Mouse (Mus musculus) heart, embryonic 11.5 days (tissue): ENCODE data around the gene Rai1. TPM values are rescaled to one million over a fixed set of nuclear protein-coding genes. Genes with fewer than 3 reads are reported as not detected.

ENCODE experiments used
- ATAC-seq: fragments of 200-750 bp; cut with Nextera tagmentation; replicated peaks from 2 replicates; pipeline ENCODE4 v1.8.0; 2017; ENCODE audit warnings: moderate library complexity; ENCODE audit not compliant: insufficient number of reproducible peaks, low FRiP score, low TSS enrichment
- H3K27ac ChIP-seq: fragments of 300-500 bp; sonication (generic); 2 replicates; pipeline ENCODE4 v1.5.1; 2014; ENCODE audit warnings: mild to moderate bottlenecking, low read depth, low read length
- H3K27me3 ChIP-seq: fragments of 300-500 bp; sonication (generic); 2 replicates; pipeline ENCODE4 v1.6.1; 2014; ENCODE audit warnings: mild to moderate bottlenecking, low read length, mixed read lengths; ENCODE audit not compliant: control insufficient read depth, insufficient read depth
- H3K36me3 ChIP-seq: fragments of 300-500 bp; sonication (generic); 2 replicates; pipeline ENCODE4 v1.6.1; 2014; ENCODE audit warnings: mild to moderate bottlenecking, low read length, moderate library complexity, mixed read lengths; ENCODE audit not compliant: control insufficient read depth, insufficient read depth
- H3K4me1 ChIP-seq: fragments of 300-500 bp; sonication (generic); 2 replicates; pipeline ENCODE4 v1.6.1; 2014; ENCODE audit warnings: low read length; ENCODE audit not compliant: control insufficient read depth, insufficient read depth
- H3K4me2 ChIP-seq: fragments of 300-500 bp; sonication (generic); 2 replicates; pipeline ENCODE4 v1.6.1; 2014; ENCODE audit warnings: mild to moderate bottlenecking, moderate library complexity
- H3K4me3 ChIP-seq: fragments of 300-500 bp; sonication (generic); 2 replicates; pipeline ENCODE4 v1.5.1; 2014; ENCODE audit warnings: low read depth, low read length
- H3K9ac ChIP-seq: fragments of 300-500 bp; sonication (generic); 2 replicates; pipeline ENCODE4 v1.6.1; 2014; ENCODE audit warnings: mild to moderate bottlenecking, low read depth, low read length, moderate library complexity
- H3K9me3 ChIP-seq: fragments of 300-500 bp; sonication (generic); replicated peaks from 2 replicates; pipeline ENCODE4 v1.6.1; 2016; ENCODE audit warnings: low read length; ENCODE audit not compliant: control insufficient read depth
- WGBS: fragments of 180-500 bp; shearing (Covaris S2); extraction: QIAGEN DNeasy Blood & Tissue Kit; methylation state at CpG from one replicate; pipeline ENCODE4 v1.1.7; 2014; ENCODE audit not compliant: insufficient replicate concordance; 5-methylcytosine and 5-hydroxymethylcytosine counted together
- polyA plus RNA-seq: library from polyadenylated mRNA; unstranded; fragments of >200 nt; fragmentation: Nextera tagmentation; extraction: Ambion mirVana; gene quantifications from 2 replicates; pipeline ENCODE4 v1.2.1, GENCODE M21; 2014

The Rai1 gene
- polyA plus RNA-seq, 1 experiment from 2014 or later: 24.4 TPM

DNA sequence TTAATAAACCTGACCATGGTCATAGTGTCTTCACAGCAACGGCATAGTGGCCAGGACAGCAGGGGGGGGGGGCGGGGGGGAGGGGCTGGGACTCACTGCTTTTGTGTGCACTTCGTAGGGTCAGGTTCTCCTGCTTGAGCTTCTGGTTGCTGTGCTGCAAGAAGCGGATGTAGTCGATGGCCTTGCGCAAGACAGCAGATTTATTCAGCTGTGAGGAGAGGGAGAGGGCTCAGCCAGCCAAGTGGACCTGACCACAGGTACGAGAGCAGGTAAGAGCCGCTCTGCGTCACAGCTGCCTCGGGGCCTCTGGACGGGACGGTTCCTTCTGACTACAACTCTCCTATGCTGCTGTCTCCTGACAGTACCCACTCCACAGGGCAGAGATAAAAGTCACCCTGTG, 100.2 kb downstream of the Rai1 start:
- H3K9ac ChIP-seq: no peak overlapping the region
- no peaks in the 10 kb centered on the region for H3K27me3 ChIP-seq

DNA sequence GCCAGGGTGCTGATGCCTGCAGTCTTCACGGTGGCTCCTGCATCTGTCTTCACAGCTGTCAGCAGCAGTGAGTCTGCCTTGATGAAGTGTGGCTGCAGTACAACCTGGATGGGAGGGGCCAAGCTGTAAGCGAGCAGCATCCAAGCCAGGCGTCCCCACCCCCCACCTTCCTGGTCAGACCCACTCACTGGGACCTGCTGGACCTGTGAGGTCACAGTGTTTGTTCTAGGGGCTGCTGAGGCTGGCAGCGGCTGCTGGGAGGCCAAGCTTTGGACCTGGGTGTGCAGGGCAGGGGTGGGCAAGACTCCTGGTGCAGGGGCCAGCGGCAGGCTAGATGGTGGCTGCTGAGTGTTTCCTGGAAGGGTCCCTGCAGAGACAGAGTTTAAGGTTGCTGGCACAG, 101.4 kb downstream of the Rai1 start:
- no peak overlapping the region for H3K27ac ChIP-seq
- no peaks in the 10 kb centered on the region for H3K9me3 ChIP-seq
- no peak overlapping the region for H3K4me2 ChIP-seq
- H3K4me3 ChIP-seq: no peak overlapping the region
- ATAC-seq: no peak
- peaks cover 53% of the 10 kb centered on the region for H3K4me1 ChIP-seq
- H3K9ac ChIP-seq: no peak overlapping the region
- H3K27me3 ChIP-seq: no peaks in the 10 kb centered on the region
- 48% methylated on average over 5 of the region's 5 CpGs for WGBS
- H3K36me3 ChIP-seq: peaks cover 48% of the 10 kb centered on the region

More for the DNA sequence above, 100.2 kb downstream of the Rai1 start:
- H3K27ac ChIP-seq: no peak overlapping the region
- no peak overlapping the region for H3K4me2 ChIP-seq
- WGBS: 84% methylated on average over 12 of the region's 12 CpGs
- H3K4me3 ChIP-seq: no peak overlapping the region
- H3K4me1 ChIP-seq: peaks cover 43% of the 10 kb centered on the region
- no peak for ATAC-seq
- no peaks in the 10 kb centered on the region for H3K9me3 ChIP-seq
- H3K36me3 ChIP-seq: peaks cover 56% of the 10 kb centered on the region

DNA sequence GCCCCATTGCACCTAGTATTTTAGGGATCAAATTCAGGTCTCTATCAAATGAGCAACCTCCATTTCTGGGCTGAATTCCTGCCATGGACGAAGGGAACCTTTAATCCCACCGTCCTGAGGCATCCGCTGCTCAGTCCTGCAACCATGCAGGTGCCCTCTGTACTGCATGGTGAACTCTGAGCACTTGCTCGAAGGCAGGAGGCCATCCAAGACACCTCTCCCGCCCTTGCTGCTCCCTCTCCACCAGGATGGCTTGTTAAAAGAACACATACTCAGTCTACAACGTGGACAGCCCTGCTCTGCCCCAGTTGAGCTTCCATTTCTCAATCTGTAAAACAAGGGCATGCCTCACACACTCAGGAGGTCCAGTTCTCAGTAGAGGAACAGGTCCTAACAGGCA, 103.4 kb downstream of the Rai1 start:
- Histone ChIP-seq H3K9me3 (no peaks in the 10 kb centered on the region), H3K4me3 (peak overlapping the region; percentile 47; the same call in 1 of the 2 replicates), H3K9ac (peak overlapping the region; percentile 70; the same call in 1 of the 2 replicates), H3K27me3 (no peaks in the 10 kb centered on the region), H3K4me1 (peaks cover 70% of the 10 kb centered on the region), H3K27ac (0 out of 2 replicates have a peak overlapping the region, but pooled peaks have one; percentile 65), H3K36me3 (peaks cover 32% of the 10 kb centered on the region), H3K4me2 (peak overlapping the region; percentile 94)
- whole genome bisulfite sequencing: 61% methylated on average over 6 of the region's 6 CpGs
- ATAC-seq: no peak

DNA sequence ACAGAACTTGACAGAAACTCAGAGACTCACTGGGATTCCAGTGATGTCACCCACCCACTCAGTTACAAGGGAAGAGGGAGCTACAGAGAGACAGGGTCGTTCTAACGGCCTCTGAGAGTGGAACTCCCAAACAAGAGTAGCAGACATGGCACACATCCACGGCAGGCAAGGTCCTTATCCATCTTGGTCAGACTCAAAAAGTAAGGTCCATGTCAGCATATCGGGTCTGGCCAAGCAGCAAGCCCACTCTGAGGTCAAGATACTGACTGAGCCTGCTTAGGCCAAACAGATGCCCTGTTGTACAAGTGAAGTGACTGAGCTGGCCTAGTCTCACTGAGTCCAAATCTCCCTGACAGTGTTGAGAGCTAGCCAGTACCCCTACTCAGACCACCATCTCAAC, 103.9 kb downstream of the Rai1 start:
- peaks cover 27% of the 10 kb centered on the region for H3K36me3 ChIP-seq
- peak overlapping the region; percentile 47; the same call in 1 of the 2 replicates for H3K4me3 ChIP-seq
- H3K4me1 ChIP-seq: peaks cover 74% of the 10 kb centered on the region
- peak overlapping the region; percentile 65 for H3K27ac ChIP-seq
- peak overlapping the region; percentile 94 for H3K4me2 ChIP-seq
- WGBS: 53% methylated on average over 4 of the region's 4 CpGs
- no peaks in the 10 kb centered on the region for H3K9me3 ChIP-seq
- no peak for ATAC-seq
- H3K27me3 ChIP-seq: no peaks in the 10 kb centered on the region
- H3K9ac ChIP-seq: peak overlapping the region; percentile 70

DNA sequence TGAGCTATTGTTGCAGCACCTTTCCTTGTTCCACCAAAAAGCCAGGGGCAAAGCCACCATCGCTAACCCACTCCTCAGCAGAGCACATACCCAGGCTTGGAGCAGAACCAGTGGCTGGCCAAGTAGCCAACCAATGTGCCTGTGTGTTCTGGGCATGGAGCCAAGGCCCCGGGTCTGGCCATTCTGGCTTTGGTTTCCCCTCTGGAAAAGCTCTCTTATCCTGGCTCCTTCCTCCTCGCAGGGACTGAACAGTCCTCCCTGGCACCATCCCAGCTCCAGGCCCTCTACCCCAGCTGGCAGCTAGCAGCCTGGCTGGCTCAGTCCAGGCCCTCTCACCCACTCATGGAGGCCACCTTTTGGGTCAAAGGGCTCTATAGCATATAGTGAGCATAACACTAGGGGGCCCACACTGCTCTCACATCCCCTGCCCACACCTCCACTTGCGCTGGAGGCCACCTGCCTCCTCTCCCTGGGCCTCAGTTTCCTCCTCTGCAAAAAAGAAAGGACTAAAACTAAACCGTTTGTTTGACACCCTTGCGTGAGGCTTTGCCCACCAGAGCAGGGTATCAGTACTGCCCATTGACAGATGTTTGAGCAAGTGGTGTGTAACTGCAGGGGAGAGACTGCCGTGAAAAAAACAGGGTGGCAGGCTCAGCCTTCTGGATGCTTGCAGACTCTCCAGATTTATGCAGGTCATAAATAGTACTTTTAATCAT, 104.6 kb downstream of the Rai1 start:
- H3K4me3 ChIP-seq: peak overlapping the region; percentile 47
- H3K36me3 ChIP-seq: peaks cover 22% of the 10 kb centered on the region
- H3K27me3 ChIP-seq: no peaks in the 10 kb centered on the region
- H3K9ac ChIP-seq: peak overlapping the region; percentile 70
- no peaks in the 10 kb centered on the region for H3K9me3 ChIP-seq
- H3K27ac ChIP-seq: peak overlapping the region; percentile 65
- peaks cover 74% of the 10 kb centered on the region for H3K4me1 ChIP-seq
- no peak for ATAC-seq
- peak overlapping the region; percentile 94 for H3K4me2 ChIP-seq
- WGBS: 45% methylated on average over 7 of the region's 7 CpGs

DNA sequence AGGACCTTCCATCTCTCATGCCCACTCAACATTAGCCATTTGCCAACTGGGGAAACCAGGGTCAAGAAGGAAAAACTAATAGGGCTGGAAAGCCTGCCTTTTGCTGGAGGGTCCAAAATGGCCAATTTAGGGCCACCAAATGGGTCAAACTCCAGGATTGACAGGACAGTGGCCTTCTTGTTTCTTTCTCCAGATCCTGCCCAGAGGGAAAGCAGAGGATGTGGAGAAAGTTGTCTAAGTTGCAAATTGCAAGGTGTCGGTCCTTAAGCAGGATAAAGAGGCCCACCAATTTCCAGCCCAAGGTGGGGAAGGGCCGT, 105.1 kb downstream of the Rai1 start:
- ATAC-seq: no peak
- peak overlapping the region; percentile 70 for H3K9ac ChIP-seq
- 7% methylated on average over 2 of the region's 2 CpGs for WGBS
- no peaks in the 10 kb centered on the region for H3K27me3 ChIP-seq
- H3K27ac ChIP-seq: peak overlapping the region; percentile 65
- H3K4me1 ChIP-seq: peaks cover 74% of the 10 kb centered on the region
- peak overlapping the region; percentile 94 for H3K4me2 ChIP-seq
- H3K4me3 ChIP-seq: peak overlapping the region; percentile 47
- H3K36me3 ChIP-seq: peaks cover 16% of the 10 kb centered on the region
- H3K9me3 ChIP-seq: no peaks in the 10 kb centered on the region

DNA sequence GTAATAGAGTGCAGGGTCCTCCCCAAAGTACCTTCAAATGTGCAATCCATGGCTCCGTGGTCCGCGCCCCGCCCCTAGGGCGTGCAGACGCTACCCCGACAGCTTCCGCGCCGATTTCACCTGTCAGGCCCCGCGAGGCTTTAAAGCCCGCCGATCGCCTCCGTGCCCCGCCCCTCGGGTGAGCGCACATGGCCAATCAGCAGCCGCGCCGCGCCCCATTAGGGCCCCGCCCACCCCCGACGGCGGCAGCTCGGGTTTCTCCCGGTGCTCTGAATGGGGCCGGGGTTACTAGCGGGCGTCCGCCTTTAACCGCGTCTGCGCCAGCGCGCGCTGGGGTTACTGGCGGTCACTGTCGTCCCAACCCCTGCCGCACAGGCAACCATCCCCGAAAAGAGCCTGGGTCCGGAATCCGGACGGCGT, 105.5 kb downstream of the Rai1 start:
- Histone ChIP-seq H3K36me3 (peaks cover 14% of the 10 kb centered on the region), H3K27me3 (no peaks in the 10 kb centered on the region), H3K9ac (peak overlapping the region; percentile 70), H3K4me3 (peak overlapping the region; percentile 47), H3K9me3 (no peaks in the 10 kb centered on the region), H3K27ac (peak overlapping the region; percentile 65), H3K4me1 (peaks cover 71% of the 10 kb centered on the region), H3K4me2 (peak overlapping the region; percentile 94)
- under 1% methylated on average over 38 of the region's 47 CpGs for WGBS
- ATAC-seq: peak; percentile 87

DNA sequence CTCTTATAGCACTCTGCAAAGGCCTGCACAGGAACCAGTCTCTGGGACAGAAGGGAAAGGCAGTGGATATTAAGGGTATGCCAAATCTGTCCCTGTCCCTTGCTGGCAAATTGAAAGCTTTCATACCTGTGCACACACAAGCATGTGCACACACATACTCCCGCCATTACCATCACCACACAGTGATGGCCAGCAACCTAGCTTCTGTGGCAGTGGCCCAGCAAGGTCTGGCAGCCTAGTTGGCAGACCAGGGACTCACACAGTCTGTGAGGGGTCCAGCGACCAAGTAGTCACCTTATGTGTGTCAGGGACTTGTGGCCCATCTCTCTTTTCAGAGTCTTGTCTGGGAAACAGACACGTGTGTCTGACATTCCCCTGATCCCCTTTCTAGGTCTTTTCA, 106.3 kb downstream of the Rai1 start:
- Histone ChIP-seq H3K9ac (no peak overlapping the region), H3K4me3 (no peak overlapping the region), H3K27ac (peak overlapping the region; percentile 65), H3K27me3 (no peaks in the 10 kb centered on the region), H3K4me1 (peaks cover 63% of the 10 kb centered on the region), H3K4me2 (peak overlapping the region; percentile 94), H3K36me3 (peaks cover 9% of the 10 kb centered on the region), H3K9me3 (no peaks in the 10 kb centered on the region)
- ATAC-seq: no peak
- WGBS: 63% methylated on average over 3 of the region's 3 CpGs

DNA sequence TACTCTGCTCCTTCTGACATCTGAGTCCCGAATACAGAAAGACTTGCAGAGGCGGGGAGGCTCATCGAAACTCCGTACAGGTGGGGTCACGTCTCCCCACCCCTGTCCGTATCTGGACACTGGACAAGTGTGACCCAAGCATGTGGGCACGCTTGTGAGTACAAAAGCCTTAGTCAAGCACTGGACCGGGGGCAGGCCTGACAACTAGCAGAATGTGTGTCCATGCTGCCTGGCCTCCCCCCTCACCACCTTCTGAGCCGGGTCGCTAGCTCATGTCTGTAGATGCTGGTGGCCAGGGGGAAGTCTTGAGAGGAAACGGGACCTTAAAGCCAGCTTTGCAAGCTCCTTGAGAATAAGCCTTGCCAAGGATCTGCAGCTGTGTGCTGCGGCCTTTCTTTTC, 106.9 kb downstream of the Rai1 start:
- ATAC-seq: no peak
- no peak overlapping the region for H3K4me3 ChIP-seq
- no peaks in the 10 kb centered on the region for H3K27me3 ChIP-seq
- no peak overlapping the region for H3K9ac ChIP-seq
- no peaks in the 10 kb centered on the region for H3K9me3 ChIP-seq
- 72% methylated on average over 12 of the region's 12 CpGs for WGBS
- H3K27ac ChIP-seq: no peak overlapping the region
- H3K36me3 ChIP-seq: peaks cover 5% of the 10 kb centered on the region; the same call in 1 of the 2 replicates
- peaks cover 57% of the 10 kb centered on the region for H3K4me1 ChIP-seq
- no peak overlapping the region for H3K4me2 ChIP-seq
